Mouse (Mus musculus): ENCODE measurements around the gene Epha1.

Gene Epha1

GRCm38 (mm10) chr6:42373669-42374430 is 782 bp upstream of the Epha1 start:
- DNase-seq (ENCODE audit: low spot score in 2 of 2): no peak

- no peak for DNase-seq (ENCODE audit: low spot score in 2 of 2)
Observed at GRCm38 (mm10) chr6:42372421-42372815, 650 bp downstream of the Epha1 start.

- no peak for DNase-seq (ENCODE audit: low spot score in 2 of 2)
Observed at GRCm38 (mm10) chr6:42372001-42372400, 1.1 kb downstream of the Epha1 start.

GRCm38 (mm10) chr6:42370630-42371363 is 2.3 kb downstream of the Epha1 start:
- no peak for DNase-seq (ENCODE audit: low spot score in 2 of 2)

- no peak for DNase-seq (ENCODE audit: low spot score in 2 of 2)
Observed at GRCm38 (mm10) chr6:42369870-42370269, 3.2 kb downstream of the Epha1 start.

GRCm38 (mm10) chr6:42365215-42365614 is 7.9 kb downstream of the Epha1 start:
- no peak for DNase-seq (ENCODE audit: low spot score in 2 of 2)

- no peak for DNase-seq (ENCODE audit: low spot score in 2 of 2)
Observed at GRCm38 (mm10) chr6:42364607-42365006, 8.5 kb downstream of the Epha1 start.

- no peak for DNase-seq (ENCODE audit: low spot score in 2 of 2)
Observed at GRCm38 (mm10) chr6:42364066-42364465, 9.0 kb downstream of the Epha1 start.

- no peak for DNase-seq (ENCODE audit: low spot score in 2 of 2)
Observed at GRCm38 (mm10) chr6:42362974-42363373, 10.1 kb downstream of the Epha1 start.

GRCm38 (mm10) chr6:42362497-42362896 is 10.6 kb downstream of the Epha1 start:
- DNase-seq (ENCODE audit: low spot score in 2 of 2): no peak

GRCm38 (mm10) chr6:42362074-42362473 is 11.0 kb downstream of the Epha1 start:
- no peak for DNase-seq (ENCODE audit: low spot score in 2 of 2)

- DNase-seq (ENCODE audit: low spot score in 2 of 2): no peak
Observed at GRCm38 (mm10) chr6:42361041-42361895, 11.8 kb downstream of the Epha1 start.

GRCm38 (mm10) chr6:42360231-42360840 is 12.7 kb downstream of the Epha1 start:
- no peak for DNase-seq (ENCODE audit: low spot score in 2 of 2)

GRCm38 (mm10) chr6:42359364-42360147 is 13.5 kb downstream of the Epha1 start:
- no peak for DNase-seq (ENCODE audit: low spot score in 2 of 2)

GRCm38 (mm10) chr6:42358901-42359300 is 14.2 kb downstream of the Epha1 start:
- DNase-seq (ENCODE audit: low spot score in 2 of 2): no peak

- DNase-seq (ENCODE audit: low spot score in 2 of 2): no peak
Observed at GRCm38 (mm10) chr6:42357901-42358300, 15.2 kb downstream of the Epha1 start.

- DNase-seq (ENCODE audit: low spot score in 2 of 2): no peak
Observed at GRCm38 (mm10) chr6:42356913-42357312, 16.2 kb downstream of the Epha1 start.

GRCm38 (mm10) chr6:42355794-42356600 is 17.1 kb downstream of the Epha1 start:
- no peak for DNase-seq (ENCODE audit: low spot score in 2 of 2)

GRCm38 (mm10) chr6:42355366-42355765 is 17.7 kb downstream of the Epha1 start:
- no peak for DNase-seq (ENCODE audit: low spot score in 2 of 2)

Measured in natural killer cell, adult 2 months (primary cell).